Mouse (Mus musculus): ENCODE results near the gene Gpcpd1.
A peak's percentile ranks its signal among the peaks of the same experiment; 100 is the strongest.
"Not testable (repeated sequence)": the region's sequence is repeated elsewhere in the genome, so short reads cannot be mapped to it uniquely, and the experiment has no call there.

Gpcpd1 gene

GRCm38 (mm10) chr2:132587240-132587779 is at the start of gene Gpcpd1:
TSS of gene Gpcpd1 (minus strand) at chr2:132587729.
- no peak for DNase-seq (ENCODE audit: low spot score in 2 of 2)

- DNase-seq (ENCODE audit: low spot score in 2 of 2), result no peak
Observed at GRCm38 (mm10) chr2:132636534-132636933, 49.0 kb upstream of the Gpcpd1 start.

GRCm38 (mm10) chr2:132628626-132629025 is 41.1 kb upstream of the Gpcpd1 start:
- no peak for DNase-seq (ENCODE audit: low spot score in 2 of 2)

GRCm38 (mm10) chr2:132623092-132623491 is 35.6 kb upstream of the Gpcpd1 start:
- no peak for DNase-seq (ENCODE audit: low spot score in 2 of 2)

- no peak for DNase-seq (ENCODE audit: low spot score in 2 of 2)
Observed at GRCm38 (mm10) chr2:132617693-132618092, 30.2 kb upstream of the Gpcpd1 start.

GRCm38 (mm10) chr2:132613581-132614188 is 26.2 kb upstream of the Gpcpd1 start:
- no peak for DNase-seq (ENCODE audit: low spot score in 2 of 2)

GRCm38 (mm10) chr2:132611551-132612233 is 24.2 kb upstream of the Gpcpd1 start:
- DNase-seq (ENCODE audit: low spot score in 2 of 2), result no peak

GRCm38 (mm10) chr2:132607141-132608093 is 19.9 kb upstream of the Gpcpd1 start:
- DNase-seq (ENCODE audit: low spot score in 2 of 2), result peak; percentile 80 to 83

- no peak for DNase-seq (ENCODE audit: low spot score in 2 of 2)
Observed at GRCm38 (mm10) chr2:132605795-132606563, 18.4 kb upstream of the Gpcpd1 start.

- no peak for DNase-seq (ENCODE audit: low spot score in 2 of 2)
Observed at GRCm38 (mm10) chr2:132604922-132605321, 17.4 kb upstream of the Gpcpd1 start.

GRCm38 (mm10) chr2:132603706-132604105 is 16.2 kb upstream of the Gpcpd1 start:
- no peak for DNase-seq (ENCODE audit: low spot score in 2 of 2)

GRCm38 (mm10) chr2:132601777-132602176 is 14.2 kb upstream of the Gpcpd1 start:
- peak; percentile 54 to 66 for DNase-seq (ENCODE audit: low spot score in 2 of 2)

- peak in 1 of 2 experiments; percentile 17 for DNase-seq (ENCODE audit: low spot score in 2 of 2)
Observed at GRCm38 (mm10) chr2:132600081-132600480, 12.6 kb upstream of the Gpcpd1 start.

- peak in 1 of 2 experiments; percentile 52 for DNase-seq (ENCODE audit: low spot score in 2 of 2)
Observed at GRCm38 (mm10) chr2:132599127-132599526, 11.6 kb upstream of the Gpcpd1 start.

GRCm38 (mm10) chr2:132597866-132598480 is 10.4 kb upstream of the Gpcpd1 start:
- DNase-seq (ENCODE audit: low spot score in 2 of 2), result peak; percentile 50 to 57

- peak; percentile 84 to 86 for DNase-seq (ENCODE audit: low spot score in 2 of 2)
Observed at GRCm38 (mm10) chr2:132597226-132597625, 9.7 kb upstream of the Gpcpd1 start.

- DNase-seq (ENCODE audit: low spot score in 2 of 2), result no peak
Observed at GRCm38 (mm10) chr2:132595601-132596235, 8.2 kb upstream of the Gpcpd1 start.

- no peak for DNase-seq (ENCODE audit: low spot score in 2 of 2)
Observed at GRCm38 (mm10) chr2:132592126-132592525, 4.6 kb upstream of the Gpcpd1 start.

- not testable (repeated sequence) for DNase-seq (ENCODE audit: low spot score in 2 of 2)
Observed at GRCm38 (mm10) chr2:132591579-132591978, 4.0 kb upstream of the Gpcpd1 start.

- no peak for DNase-seq (ENCODE audit: low spot score in 2 of 2)
Observed at GRCm38 (mm10) chr2:132589906-132590538, 2.5 kb upstream of the Gpcpd1 start.
